Mouse (Mus musculus) gastrocnemius, adult 18-20 months (tissue): ENCODE data around the gene Pot1a. TPM values are rescaled to one million over a fixed set of nuclear protein-coding genes. Genes with fewer than 3 reads are reported as not detected.

ENCODE experiments used
- DNase-seq: peaks from one replicate; pipeline ENCODE4 v3.0.0; 2021; ENCODE audit warnings: low spot score
- long read RNA-seq, 2 experiments: library from polyadenylated mRNA; stranded (forward); transcript quantifications; one replicate each; pipeline ENCODE4 v2.0.0; 2021
- total RNA-seq, 2 experiments: library from RNA; stranded (reverse); gene quantifications; 2 replicates each; pipeline ENCODE4 v1.2.3; 2021

The Pot1a gene
- total RNA-seq: 1 to 10 TPM; 7.3 to 7.7 TPM
- long read RNA-seq, experiment 1, partial matches to known transcripts: 1 of 6 reads
- long read RNA-seq, experiment 1, other reads (novel, unspliced or antisense): 2 of 6 reads
- long read RNA-seq, experiment 2, partial matches to known transcripts: 2 of 6 reads
- long read RNA-seq, experiment 2, other reads (novel, unspliced or antisense): 0 of 6 reads

DNA sequence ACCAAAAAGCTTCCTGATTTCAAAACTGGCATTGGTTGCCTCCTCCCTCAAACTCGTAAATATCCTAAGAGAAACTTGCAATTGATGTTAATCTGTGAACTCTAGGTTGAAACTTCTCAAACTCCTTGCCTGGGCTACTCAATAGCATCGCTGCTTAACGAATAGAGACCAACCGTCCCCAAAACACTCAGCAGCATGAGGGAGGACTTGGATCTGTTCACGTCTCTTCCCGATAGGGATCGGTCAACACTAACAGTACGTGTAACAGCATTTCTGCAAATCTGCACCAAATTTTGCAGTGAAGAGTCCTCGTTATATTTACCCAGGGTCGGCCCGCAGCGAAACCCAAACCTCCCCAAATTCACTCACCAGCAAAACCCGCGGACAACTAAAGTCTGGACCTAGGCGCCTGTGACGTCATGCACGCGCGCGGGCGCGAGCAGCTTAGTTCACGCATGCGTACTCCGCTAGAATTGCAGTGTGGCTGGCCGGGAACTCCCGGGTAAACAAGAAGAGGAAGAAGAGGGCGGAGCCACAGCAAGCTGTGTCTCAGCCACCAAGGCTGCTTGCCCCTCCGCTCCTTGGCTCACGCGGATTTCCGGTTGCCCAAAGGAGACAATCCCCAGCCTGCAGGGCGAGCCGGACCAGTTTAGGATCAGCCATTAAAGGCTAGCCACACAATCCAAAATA is at the start of gene Pot1a:
Gene Pot1a, minus strand, starts transcription at position 441 of the 690 bp plus-strand sequence.
- DNase-seq: peak; percentile 96

DNA sequence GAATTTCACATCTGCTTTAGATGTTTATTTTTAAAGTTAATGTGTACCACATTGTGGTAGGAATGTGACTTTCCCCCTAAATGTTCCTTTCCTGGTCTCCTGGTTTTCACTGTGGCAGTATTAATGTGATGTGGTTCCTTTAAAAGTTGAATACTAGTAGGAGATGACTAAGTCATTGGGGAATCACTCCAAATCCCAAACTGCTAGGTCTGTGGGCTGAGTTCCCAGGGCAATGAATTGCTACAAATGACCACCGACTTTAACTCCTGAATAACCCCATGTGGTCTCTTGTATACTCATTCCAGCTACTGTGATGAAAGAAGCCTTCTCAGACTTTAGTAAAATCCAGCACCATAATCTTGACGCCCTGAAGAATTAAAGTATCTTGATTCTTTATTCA is 27.2 kb upstream of the Pot1a start:
- no peak for DNase-seq

DNA sequence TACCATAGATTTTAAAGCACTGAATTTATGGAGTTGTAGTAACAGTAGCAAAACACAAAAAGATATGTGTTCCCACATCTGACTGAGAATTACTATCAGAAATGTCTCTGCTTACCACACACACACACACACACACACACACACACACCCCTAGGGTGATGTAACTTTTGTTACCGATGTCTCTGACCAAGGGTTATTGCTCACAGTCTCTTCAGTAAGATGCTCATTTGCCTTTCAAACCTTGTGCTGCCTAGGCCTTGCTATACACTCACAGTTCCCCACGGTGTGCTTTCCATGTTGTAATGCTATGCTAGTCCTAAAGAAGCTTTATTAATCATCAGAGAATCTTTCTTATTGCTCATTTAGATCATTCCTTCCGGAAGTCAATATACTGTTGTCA is 3.0 kb downstream of the Pot1a start:
- DNase-seq: no peak

DNA sequence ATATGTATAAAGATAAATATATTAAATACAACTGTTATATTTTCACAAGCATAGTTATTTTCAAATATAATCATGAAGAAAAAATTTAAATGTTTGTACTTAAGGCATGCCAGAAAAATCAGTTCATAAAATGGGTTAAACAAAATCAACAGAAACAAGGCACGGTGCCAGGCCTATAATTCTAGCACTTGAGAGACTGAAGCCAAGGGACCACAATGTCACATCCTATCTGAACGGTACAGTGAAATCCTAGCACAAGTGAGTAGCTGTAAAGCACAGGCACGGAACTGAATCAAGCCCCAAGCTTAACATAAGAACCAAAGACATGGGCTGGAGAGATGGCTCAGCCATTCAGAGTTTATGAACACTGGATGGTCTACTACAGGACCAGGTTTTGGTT is 6.8 kb downstream of the Pot1a start:
- DNase-seq: no peak

DNA sequence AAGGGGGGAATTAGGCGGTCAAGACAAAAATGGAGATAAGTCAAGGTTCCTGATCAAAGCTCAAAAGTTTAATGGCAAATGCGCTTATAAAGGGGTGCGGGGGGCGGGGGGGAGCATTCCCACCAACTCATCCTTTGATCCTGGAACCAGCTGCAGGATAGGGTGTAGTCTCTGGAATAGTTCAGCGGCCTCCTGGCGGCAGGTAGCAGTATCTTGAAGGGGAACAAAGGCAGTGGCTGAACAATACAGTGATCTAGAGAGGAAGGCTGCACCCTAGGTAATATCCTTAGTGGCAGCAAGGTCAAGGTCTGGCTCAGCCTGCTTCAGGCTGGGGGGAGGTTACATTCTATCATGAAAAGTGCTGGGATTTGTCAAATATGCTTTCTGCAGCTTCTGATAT is 7.8 kb downstream of the Pot1a start:
- DNase-seq: no peak

DNA sequence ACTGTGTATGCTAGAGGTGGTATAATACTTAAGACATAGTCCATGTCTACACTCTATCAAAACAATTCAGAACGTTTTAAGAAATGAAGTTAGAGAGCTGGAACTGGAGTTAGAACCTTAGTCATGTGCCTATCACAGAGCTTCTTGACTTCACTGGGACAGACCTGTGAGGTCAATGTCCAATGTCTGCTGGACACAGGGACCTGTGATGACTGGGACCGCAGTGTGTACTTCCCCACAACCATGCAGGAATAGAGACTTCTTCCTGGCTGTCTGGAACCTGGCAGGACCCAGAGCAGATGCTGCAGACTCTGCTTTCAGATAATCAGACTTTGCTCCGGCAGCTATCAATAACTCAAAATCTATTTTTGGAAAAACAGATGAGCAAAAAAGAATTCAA is 40.8 kb downstream of the Pot1a start:
- no peak for DNase-seq

DNA sequence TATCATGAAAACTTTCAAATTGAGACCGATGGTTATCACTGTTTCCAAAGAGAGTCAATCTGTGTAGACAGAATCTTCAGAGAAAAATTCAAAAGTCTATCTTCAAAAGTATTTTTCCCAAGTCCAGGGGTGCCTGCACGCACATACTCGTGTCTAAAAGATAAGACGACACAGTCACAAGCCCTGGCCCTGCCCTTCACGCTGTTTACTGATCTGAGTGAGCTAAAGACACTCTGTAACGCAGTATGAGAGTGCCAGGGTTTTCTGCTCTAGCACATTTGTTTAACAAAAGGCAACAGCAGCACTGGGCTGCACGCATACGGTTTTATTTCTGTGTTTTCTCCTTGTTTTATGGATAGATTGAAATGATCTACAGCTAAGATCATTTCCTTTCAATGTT is 41.5 kb downstream of the Pot1a start:
- no peak for DNase-seq

DNA sequence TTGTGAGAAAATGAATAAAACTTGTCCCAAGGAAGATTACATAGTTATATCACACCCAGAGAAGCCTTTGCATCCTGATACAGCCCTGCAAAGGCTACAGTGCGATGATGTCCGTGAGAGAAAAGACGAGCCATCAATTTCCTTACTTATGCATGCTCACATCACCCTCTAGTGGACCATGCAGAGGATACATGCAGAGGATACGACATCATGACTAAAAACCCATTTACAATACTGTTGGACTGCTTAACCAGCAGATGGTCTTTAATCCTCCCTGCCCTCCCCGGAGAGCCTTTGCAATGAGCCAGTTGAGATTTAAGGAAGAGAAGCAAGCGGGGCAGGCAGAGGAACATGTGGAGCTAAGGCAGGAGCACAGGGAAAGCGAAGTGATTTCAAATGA is 42.0 kb downstream of the Pot1a start:
- DNase-seq: no peak

DNA sequence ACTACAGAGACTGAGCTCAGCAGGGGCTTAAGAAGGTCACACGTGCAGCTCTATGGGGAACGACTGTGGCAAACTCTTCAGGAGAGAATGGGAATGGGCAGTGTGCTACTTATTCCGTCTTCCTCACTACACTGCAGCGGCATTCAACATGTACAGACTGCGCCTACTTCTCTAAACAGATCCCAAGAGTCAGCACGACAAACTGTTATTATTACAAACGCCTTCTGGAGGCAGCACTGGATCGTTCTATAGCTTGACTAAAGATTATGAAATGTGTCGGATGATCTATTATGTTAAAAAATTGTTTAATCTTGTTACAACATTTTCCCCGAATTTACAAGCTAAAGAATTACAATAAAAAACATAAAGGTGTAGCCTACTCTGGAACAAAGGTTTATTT is 42.8 kb downstream of the Pot1a start:
- no peak for DNase-seq

DNA sequence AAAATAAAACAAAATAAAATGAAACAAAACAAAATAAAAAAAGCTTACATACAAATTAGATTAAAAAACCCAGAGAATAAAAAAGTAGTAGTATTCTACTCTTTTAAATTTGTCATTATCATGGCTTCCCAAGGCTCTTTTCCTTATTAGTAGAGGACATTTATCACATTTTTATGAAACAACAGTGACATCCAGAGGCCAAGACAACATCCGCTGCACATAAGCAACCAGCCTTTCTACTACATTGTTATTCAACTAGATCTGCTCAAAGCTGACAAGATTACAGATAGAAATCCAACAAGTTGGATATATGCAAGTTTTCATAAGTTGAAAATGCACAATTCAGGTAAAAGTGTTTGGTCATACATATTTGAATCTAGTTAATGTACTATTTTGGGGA is 56.4 kb downstream of the Pot1a start:
- no peak for DNase-seq

DNA sequence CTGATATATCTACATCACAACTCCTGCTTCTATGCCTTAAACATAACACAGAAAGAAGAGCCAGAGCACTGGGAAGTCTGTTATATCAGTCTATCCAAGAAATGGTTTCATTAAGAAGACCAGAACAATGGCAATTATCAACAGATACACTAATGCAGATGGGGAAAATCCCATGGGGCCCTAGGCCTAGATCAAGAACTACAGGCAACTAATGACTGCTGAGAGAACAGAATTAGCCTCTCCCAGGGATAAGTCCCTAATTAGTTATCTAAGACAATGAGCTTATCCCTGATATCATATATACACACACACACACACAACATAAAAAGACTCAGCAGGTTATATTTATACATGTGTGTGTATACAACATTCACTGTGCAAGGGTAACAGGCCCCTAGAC is 72.5 kb downstream of the Pot1a start:
- no peak for DNase-seq

DNA sequence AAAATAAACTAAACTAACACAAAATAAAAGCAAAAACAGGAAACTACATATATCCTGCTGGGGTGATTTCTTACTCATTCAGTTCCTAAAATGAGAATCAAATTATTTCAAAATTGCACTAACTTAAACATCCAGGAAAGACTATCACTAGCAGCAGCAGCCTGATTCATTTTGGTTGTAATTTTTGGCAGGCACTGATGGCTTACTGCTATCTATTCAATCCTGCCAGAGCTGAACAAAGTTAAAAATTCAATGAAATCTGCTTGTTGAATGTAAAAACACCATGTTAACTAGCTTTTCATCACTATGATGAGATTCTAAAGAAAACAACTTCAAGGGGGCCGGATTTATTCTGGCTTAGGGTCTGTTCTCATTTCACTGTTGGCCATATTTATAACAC is 82.5 kb downstream of the Pot1a start:
- no peak for DNase-seq

DNA sequence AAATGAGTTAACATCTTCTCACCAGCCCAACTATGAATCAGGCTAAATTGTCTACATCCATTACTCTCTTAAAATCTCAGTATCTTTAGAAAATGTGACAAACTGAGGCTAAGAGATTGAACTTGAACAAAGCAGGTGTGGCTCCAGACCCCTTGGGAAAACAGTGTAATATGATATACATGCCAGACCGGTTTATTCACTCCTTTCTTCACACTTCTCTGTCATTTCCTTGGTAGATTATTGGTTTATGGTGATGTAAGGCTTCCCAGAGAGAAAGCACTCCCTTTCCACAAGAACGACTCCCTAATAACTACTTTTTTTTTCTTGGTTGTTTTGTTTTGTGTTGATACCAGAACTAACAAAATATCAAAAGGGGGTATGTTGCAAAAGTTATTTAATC is 98.4 kb downstream of the Pot1a start:
- no peak for DNase-seq

DNA sequence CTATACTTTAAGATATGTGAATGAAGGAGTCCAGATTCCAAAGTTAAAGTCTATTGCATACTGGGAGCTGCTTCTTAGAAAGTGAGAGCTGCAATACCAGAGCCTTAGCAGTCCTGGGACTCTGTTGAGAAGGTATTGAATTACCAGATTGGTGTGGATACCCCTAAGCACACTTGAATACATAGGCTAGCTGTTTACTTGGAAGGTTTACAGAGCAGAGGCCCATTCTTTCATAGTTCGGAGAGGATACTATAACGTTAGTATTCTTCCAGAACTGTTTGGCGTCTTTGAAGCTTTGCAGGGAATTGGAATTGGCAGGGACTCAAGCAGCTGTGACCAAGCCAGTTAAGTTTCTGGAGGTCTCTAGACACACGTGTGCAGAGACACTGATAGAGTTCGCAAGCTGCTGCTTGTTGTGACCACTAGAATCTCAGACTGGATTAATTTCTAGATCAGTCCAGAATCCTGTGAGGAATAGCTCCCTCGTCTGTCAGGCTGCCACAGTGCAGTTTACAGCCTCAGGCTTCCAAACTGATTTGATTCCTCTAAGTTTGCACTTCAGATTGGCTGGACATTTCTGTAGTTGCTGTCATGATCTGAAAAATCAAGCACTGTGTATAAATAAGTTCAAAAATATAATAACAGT is 99.7 kb downstream of the Pot1a start:
- no peak for DNase-seq

DNA sequence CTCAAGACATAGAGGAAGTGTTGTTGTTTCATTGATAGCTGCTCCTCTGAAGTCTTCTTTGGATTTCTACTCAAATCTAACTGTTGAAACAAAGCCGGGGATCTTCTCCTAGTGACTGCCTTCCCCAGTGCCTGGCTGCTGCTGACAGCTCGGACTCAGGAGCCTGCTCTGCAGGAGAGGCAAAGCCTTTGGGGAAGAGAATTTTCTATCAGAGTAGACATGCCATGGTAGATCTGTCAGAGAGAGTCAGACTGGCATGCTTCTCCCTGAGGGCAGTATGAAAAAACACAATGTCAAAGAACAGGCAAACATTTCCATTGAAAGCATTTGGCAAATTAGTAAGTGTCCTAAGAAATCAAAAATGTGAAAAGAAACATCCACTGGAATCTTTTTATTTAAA is 109.1 kb downstream of the Pot1a start:
- DNase-seq: no peak

Other genes with a start within 250 kb of the Pot1a start
- under 1 TPM in 1 of 2 experiments, not detected in 1; 0.05 TPM for gene Gpr37, start 118.5 kb downstream of the Pot1a start, total RNA-seq